Mouse (Mus musculus): ENCODE measurements around the gene 4930503B20Rik.
A peak's percentile ranks its signal among the peaks of the same experiment; 100 is the strongest.

4930503B20Rik gene

DNA sequence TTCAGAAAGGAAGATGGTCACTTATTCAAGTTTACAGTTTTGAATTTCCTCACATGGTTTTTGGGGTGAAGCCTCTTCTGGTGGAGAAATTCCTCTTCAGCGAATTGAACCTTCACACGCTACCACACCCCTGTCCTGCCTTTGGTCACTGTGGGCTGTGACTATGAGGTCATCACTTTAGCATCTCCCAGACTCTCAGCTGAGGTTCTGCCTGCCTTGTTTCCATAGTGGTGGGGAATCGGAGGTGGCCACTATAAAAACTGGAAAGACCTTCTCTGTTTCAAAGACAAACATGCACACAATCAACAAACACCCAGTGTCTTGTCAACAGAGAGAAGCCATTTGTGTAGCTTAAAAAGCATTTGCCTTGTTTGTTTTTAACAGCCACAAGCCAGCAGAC lies at the start of gene 4930503B20Rik:
Gene 4930503B20Rik, minus strand, starts transcription at position 101 of the 400 bp plus-strand sequence.
- DNase-seq (ENCODE audit: extremely low read depth, low read depth) = no peak

GRCm38 (mm10) chr3:146700051-146700450 lies 48.9 kb upstream of the 4930503B20Rik start:
- peak; percentile 33 for DNase-seq (ENCODE audit: extremely low read depth, low read depth)

- no peak for DNase-seq (ENCODE audit: extremely low read depth, low read depth)
These were observed 47.9 kb upstream of the 4930503B20Rik start for GRCm38 (mm10) chr3:146698982-146699381.

DNA sequence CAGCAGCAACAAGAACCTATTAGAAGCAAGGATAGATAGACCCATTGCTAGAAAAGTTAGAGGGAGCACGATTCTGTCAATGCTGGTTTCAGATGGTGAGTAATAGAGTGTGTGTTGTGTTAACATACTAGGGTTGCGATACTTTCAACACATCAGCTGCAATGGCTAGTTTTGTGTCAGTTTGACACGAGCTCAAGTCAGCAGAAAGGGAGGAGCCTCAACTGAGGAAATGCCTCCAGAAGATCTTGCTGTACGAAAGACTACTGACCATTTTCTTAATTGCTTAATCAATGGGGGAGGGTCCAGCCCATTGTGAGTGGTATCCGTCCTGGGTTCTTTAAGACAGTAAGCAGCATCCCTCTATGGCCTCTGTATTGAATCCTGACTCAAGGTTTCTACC lies 41.4 kb upstream of the 4930503B20Rik start:
- DNase-seq (ENCODE audit: extremely low read depth, low read depth) = no peak

DNA sequence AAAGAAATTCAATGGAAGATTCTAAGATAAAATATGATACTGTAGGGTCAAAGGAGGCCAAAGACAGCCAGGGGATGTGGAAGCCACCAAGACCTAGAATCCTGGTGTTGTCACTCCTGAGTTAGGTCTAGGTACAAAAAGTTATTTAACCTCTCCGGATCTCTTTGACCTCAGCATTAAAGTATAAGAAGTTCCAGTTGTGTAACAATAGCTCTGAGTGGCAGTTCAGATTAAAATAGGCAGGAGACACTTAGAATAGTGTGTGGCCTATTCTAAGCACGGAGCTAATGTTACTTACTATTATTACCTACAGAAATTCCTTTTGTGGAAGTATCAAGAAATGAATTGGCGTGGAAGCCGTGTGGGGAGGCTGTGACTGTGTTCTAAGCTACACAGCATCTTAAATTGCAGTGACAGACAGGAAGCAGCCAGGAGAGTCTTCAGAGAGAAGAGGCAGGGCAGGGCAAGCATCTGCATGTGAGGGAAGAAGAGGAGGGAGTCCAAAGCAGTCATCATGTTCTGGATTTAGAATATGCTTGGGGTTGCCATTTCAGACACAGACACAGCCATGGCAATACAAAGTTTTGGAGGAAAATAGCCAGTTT lies 36.1 kb upstream of the 4930503B20Rik start:
- no peak for DNase-seq (ENCODE audit: extremely low read depth, low read depth)

DNA sequence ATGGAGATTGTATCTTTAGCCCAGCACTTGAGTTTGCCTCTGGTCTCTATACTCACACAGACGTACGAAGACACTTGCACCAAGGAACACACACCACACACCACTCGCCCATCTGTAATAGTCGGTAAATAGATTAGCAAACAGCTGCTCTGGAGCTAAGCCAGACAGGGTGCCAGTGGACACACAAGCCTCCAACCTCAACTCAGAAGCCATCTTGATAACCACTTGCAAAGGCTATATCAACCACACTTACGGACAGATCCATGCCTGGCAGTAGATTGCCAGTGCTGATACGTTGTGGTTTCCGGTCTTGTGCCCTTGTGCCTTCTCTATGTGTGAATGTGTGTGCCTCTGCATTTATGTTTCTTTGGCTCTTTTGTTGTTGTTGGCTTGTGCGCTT lies 35.3 kb upstream of the 4930503B20Rik start:
- peak; percentile 45 for DNase-seq (ENCODE audit: extremely low read depth, low read depth)

DNA sequence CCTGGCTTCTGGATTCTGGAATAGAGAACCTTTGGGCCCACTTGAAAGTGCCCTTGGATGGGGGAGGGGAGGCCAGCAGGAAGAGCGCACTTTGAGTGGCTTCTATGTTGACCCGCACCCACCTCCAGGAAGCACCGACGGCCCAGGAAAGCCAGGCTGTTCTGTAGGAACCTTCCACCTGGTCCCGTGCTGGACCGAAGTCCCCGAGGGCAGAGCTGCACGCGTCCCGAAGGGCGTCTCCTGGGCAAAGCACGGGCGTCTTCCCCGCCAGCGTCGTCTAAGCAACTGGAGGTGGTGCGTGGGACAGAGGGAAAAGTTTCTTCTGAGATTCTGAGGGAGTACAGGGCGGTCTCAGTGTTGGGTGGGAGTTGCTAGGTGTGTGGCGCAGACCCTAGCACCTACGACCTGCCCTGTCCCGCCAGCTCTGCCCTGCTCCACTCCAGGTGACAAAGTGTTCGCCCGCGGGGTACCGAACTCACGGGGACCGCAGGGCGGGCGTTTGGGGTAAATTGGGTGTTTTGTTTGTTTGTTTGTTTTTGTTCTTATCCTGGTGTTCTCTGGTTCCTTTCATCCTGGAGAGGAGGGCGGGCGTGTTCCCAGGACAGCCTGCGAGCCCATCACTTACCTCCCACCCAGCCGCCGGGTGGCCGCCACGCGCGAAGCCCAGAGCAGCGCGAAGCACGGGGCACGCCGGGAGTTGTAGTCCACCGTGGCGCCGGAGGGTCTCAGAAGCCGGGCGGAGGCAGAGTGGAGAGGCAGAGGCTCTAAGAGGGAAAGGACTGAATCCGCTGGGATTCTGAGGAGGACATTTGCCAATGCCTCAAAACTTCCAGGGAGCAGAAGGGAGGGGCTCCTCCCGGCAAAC lies 33.9 kb upstream of the 4930503B20Rik start, which contains the start of gene Samd13:
Gene Samd13, minus strand, starts transcription at position 782 of the 865 bp plus-strand sequence.
- DNase-seq (ENCODE audit: extremely low read depth, low read depth) = no peak

- peak; percentile 23 for DNase-seq (ENCODE audit: extremely low read depth, low read depth)
These were observed 32.0 kb upstream of the 4930503B20Rik start for GRCm38 (mm10) chr3:146683095-146683494.

DNA sequence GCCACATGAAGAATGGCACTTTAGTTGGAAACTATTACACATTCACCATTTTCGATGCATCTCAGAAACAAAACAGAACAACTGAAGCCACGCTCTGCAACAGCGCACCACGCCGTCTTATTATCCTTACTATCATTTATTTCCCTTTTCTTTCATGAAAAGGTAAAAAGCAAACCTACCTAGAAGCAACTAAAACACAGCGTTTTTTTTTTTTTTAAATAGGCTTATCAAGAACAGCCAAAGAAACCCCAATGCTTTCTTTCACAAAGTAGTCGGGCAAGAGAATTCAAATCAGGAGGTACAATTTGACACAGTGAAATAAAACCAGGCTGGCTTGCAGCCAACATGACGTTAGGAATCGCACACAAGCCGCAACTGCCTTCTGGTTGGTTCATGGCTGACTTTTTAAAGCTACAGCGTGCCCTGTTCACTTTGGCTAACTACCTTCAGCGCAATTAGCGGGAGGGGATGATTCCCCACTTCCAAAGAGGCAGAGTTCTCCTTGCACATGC lies 31.1 kb upstream of the 4930503B20Rik start:
- peak; percentile 84 for DNase-seq (ENCODE audit: extremely low read depth, low read depth)

- DNase-seq (ENCODE audit: extremely low read depth, low read depth) = peak; percentile 13
These were observed 30.6 kb upstream of the 4930503B20Rik start for GRCm38 (mm10) chr3:146681696-146682095.

- DNase-seq (ENCODE audit: extremely low read depth, low read depth) = no peak
These were observed 29.5 kb upstream of the 4930503B20Rik start for GRCm38 (mm10) chr3:146680625-146681024.

DNA sequence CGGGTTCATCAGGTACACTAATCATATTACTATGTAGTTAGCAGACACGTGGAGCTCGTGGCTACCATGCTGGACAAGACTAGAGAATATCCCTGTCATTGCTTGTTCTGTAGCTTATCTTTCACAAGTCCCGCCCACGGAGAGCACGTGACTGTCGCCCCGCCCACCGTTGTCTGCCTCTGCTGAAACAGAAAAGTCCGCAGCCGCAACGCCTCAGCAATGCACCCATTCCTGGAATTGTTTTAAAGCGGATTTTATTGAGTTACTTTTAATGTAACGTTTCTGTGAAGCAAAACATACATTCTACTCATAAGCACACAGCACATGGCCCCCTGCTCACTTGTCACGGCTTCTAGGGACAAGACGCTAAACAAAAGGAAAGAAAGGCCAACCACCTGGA lies 28.5 kb upstream of the 4930503B20Rik start:
- no peak for DNase-seq (ENCODE audit: extremely low read depth, low read depth)

GRCm38 (mm10) chr3:146676193-146676592 lies 25.1 kb upstream of the 4930503B20Rik start:
- no peak for DNase-seq (ENCODE audit: extremely low read depth, low read depth)

GRCm38 (mm10) chr3:146675101-146675500 lies 24.0 kb upstream of the 4930503B20Rik start:
- DNase-seq (ENCODE audit: extremely low read depth, low read depth) = no peak

DNA sequence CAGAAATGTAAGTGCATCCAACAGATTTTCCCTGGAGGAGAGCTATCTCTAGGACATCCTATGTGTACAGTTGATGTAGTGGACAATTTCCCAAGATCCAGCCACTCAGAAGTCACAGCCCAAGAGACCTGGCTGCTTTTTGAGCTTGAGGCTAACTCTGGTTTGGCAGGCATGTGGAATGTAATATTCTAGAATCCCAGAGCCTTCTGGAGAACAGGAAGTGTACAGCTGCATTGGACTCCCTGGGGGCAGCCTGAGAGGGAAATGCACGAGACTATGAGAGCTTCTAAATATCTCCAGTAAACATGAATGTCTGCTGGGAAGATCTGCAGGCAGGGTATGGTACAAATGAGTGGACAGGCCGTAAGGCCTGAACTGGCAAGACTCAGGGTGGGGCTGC lies 20.0 kb upstream of the 4930503B20Rik start:
- DNase-seq (ENCODE audit: extremely low read depth, low read depth) = no peak

DNA sequence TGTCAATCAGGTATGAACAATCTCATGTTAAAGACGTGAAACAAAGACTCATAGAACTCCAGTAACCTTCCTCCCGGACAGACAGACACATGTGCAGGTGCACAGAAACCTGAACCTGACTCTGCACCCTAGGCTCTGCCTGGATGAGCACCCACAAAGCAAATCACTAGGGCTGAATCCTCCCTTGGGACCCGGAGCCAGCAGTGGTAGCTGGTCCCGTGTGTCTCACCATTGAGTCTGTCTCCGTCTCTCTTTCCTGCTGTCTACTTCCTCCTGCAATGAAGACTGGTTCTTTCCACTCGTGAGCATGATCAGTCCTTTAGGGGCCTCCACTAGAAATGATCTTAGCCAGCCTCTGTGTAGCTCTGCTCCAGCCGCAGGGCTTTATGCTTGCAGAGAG lies 10.8 kb upstream of the 4930503B20Rik start:
- no peak for DNase-seq (ENCODE audit: extremely low read depth, low read depth)

DNA sequence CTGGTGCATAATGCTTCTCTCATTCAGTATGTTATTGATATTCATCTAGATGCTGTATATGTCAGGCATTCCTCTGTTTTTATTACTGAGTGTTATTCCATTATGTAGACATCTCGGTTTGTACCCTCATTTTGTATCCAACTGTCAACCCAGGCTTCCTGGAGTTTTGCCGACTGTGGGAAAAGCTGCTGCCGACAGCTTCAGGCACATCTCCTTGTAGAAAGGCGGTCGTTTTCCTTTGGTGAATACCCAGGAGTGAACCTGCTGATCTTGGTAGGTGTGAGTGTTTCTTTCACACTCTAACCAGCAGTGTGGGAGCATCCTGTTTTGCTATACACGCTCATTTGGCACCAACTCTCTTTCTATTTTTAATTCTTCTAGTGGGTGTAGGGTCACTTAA lies 9.9 kb upstream of the 4930503B20Rik start:
- no peak for DNase-seq (ENCODE audit: extremely low read depth, low read depth)

DNA sequence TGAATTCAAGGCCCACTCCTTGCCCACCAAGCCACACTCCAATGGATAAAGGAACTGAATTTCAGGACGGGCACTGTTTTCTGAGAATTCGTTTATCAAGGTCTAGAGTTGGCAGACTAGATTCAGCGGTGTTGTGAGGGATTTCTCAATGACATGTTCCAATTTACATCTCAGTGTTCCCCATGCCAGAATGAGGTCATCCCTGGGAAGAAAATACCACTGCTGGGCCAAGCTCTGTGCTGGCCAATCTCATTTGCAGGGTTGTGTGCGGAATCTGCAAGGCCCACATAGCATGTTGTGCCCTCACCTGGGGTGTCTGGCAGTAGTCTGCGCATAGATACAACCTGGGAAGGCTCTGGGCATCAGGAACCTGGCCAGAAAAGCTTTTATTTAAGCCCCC lies 8.2 kb upstream of the 4930503B20Rik start:
- no peak for DNase-seq (ENCODE audit: extremely low read depth, low read depth)

DNA sequence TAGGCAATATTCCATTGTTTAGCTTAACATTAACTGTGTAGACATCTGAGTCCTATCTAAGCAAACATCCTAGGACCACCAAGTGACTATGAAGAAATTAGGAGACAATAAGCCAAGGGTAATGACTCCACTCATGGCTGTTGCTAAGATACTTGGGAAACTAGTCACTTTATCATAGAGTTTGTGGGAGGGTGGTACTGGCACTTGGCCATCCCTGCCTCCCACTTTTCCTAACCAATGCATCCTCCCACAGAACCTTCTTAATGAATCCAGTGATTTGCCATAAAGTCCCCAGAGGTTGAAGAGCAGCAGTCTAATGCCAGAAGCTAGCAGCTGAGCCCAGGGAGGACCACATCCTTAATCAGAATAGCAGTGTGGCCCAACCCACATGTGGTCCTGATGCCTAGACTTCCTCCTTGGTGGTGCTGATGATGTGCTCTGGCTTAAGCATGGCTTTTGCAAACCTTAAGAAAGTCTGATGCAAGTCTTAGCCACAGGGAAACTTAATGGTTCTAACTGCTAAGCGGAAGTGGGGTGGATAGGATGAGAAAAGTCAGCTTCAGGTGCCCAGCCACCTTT lies 7.0 kb upstream of the 4930503B20Rik start:
- DNase-seq (ENCODE audit: extremely low read depth, low read depth) = no peak

- no peak for DNase-seq (ENCODE audit: extremely low read depth, low read depth)
These were observed 6.3 kb upstream of the 4930503B20Rik start for GRCm38 (mm10) chr3:146657433-146657832.

DNA sequence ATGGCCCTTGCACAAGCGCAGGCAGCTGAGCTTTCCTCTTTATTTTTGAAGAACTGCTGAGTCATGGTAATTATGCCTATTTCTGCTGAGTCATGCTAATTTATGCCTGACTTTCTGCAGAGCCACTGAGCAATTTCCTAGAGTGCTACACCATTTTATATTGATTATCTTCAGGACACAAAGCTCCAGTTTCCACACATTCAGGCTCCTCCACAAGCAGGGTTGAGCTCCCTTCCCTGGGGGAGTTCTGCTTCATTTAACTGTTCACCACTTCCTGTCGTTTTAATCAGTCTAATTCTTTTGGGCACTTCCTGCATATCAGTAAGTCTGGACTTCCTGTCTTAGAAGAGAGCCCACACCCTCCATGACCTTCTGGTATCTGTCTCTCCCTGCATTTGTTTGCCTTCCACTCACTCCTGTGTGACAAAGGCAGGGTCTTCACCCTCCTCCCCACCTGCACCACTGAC lies 4.0 kb upstream of the 4930503B20Rik start:
- peak; percentile 49 for DNase-seq (ENCODE audit: extremely low read depth, low read depth)

- DNase-seq (ENCODE audit: extremely low read depth, low read depth) = peak; percentile 33
These were observed 2.6 kb upstream of the 4930503B20Rik start for GRCm38 (mm10) chr3:146653692-146654091.
